Mouse (Mus musculus) ES-CJ7 (cell line): ENCODE measurements around the gene Slc10a7.
"Not testable (repeated sequence)": the region's sequence is repeated elsewhere in the genome, so short reads cannot be mapped to it uniquely, and the experiment has no call there.

ENCODE experiments used
- DNase-seq: peaks from one replicate; pipeline ENCODE4 v3.0.0; 2011; ENCODE audit warnings: low read depth, low spot score

The Slc10a7 gene

DNA sequence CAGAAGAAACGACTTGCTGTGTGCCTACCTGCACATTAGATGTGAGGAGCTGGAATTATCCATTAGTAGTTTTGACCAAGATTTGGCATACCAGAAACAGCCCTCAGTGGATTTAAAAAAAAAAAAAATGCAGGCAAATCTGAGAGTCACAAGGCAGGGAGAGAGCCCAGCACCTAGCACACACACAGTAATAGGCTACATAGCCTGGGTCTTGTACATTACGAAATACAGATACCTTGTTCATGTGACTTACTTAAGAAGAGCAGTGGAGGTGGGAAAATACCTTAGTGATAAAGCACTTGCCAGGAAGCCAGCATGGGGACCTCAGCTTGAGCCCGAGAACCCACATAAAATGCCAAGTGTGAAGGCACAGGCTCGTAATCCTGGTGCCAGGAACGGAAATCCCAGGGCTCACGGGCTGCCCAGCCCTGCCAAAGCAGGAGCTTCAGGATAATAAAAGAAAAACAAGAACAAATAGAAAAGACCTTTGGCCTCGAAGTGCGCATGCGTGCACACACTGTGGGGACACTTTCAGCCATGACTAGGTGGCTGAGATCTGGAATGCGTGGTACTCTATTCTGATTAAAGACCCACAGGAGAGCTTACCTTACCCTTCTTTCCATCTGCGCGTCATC is 155.3 kb downstream of the Slc10a7 start:
- no peak for DNase-seq

- DNase-seq, result no peak
Observed at GRCm38 (mm10) chr8:78667399-78667798, 158.3 kb downstream of the Slc10a7 start.

DNA sequence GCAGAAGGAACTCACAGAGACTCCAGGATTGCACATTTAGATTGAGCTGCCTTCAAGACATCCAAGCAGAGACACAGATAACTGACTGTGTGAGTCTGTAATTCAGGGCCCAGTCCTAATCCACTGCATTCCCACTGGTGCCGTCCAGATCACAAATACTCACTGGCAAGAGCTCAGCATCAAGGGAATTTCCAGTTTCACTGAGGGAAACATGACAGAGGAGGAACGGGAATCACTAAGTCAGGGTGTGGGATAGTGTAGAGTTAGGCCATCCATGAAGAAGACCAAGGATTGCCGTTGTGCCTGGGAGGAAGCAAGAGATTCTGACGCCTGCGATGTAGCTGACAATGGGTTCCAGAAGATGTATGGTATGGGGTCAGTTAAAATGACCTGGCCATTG is 159.1 kb downstream of the Slc10a7 start:
- DNase-seq, result no peak

DNA sequence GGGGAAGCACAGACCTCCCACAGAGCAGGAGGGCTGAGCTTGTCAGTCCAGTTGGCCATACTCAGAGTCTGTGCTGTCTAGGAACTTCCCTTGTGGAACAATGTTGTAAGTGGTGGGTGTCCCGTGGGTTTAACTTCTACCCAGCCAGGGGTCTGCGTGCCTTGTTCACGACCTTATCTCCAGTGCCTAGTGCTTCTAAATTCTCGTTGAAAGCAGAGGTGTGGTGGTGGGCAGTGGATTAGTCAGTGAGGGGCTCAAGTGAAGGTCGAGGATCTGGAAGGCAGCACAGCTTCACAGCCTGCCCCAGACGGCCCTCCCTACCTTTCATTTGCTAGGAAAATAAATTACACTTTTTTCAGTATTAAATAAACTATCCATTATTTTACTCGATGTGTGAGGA is 161.1 kb downstream of the Slc10a7 start:
- no peak for DNase-seq

- no peak for DNase-seq
Observed at GRCm38 (mm10) chr8:78678541-78679219, 169.5 kb downstream of the Slc10a7 start.

GRCm38 (mm10) chr8:78690795-78691194 is 181.6 kb downstream of the Slc10a7 start:
- DNase-seq, result no peak

DNA sequence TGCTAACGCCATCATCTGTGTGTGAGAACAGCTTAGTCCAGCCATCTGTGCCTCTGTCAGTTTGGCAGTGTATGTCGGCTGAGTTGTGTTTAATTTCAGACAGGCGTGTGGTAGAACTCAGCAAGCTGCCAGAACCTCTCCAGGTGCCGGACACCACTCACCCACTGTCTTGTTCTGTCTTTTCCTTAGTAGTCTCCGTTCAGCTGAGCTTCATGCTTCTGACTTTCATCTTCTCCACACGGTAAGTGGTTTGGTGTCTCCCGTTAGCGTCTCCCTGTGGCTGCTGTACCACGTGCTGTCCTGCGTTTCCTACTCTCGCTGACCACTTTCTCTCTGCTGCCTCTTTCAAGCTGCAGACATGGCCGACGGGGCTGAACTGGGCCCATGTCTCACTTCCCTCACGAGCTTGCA is 189.2 kb downstream of the Slc10a7 start:
- no peak for DNase-seq

- DNase-seq, result no peak
Observed at GRCm38 (mm10) chr8:78703068-78703820, 194.1 kb downstream of the Slc10a7 start.

DNA sequence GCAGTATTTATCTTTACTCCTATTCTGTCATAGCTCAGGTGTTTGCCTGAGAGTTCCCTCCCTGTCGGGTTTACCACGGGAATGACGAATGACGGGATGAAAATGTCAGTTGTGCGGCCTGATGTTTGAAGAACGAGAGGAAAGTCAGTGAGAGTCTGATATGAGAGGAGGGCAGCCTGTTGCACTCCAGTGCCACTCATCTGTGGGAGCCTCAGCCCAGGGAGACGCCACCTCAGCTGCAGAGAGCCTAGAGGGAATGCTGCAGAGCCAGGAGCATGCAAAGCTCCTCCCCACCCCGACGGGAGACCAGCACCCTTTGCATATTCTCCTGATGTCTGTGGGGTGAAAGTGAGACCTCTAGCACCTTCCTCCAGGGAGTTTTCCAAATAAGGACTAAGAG is 196.8 kb downstream of the Slc10a7 start:
- no peak for DNase-seq

DNA sequence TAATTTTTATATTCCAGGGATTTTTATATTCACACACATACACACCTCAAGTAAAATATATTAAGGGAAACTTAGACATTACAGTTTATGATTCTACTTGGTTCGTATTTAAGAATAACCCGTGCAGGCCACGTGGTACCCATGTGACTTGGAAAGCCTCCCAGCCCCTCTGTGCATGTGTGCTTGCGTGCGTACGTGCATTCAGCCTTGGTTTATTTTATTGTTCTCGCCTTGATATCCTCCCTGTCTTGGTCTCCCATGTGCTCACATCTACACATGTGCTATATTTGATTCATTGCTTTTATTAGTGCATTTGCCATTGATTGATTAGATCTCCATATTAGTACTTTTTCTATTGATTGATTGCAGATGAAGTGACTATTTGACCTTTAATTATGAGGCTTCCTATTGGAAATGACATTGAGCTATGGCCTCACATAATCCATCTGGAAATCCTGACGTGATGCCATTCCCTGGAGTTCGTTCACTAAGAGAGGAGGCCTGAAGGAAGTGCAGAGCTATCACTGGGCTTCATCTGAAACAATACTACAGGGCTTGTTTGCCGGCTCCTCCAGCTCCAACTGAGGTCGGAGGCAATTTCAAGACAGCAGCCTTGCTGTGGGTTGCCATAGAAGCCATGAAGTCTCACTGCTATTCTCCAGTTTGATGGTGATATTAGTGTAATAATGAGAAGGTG is 200.9 kb downstream of the Slc10a7 start:
- DNase-seq, result no peak

- DNase-seq, result no peak
Observed at GRCm38 (mm10) chr8:78710961-78711360, 201.8 kb downstream of the Slc10a7 start.

DNA sequence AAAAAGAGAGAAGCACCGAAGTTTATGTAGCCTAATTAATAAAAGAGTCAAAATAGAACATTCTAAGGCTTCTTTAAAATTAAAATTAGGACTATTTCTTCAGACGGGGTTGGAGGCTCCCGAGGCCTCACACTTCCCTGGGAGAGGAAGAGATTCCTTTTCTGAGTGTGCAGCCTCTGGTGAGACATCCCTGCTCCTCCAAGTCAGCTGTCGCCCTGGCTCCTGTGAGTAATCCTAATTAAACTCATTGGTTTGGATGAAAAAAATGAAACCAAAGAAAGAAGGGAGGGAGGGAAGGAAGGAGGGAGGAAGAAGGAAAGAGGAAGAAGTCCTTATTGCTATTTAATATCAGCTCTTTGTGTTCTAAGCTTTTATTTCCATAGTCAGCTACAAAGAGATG is 205.7 kb downstream of the Slc10a7 start:
- DNase-seq, result no peak

DNA sequence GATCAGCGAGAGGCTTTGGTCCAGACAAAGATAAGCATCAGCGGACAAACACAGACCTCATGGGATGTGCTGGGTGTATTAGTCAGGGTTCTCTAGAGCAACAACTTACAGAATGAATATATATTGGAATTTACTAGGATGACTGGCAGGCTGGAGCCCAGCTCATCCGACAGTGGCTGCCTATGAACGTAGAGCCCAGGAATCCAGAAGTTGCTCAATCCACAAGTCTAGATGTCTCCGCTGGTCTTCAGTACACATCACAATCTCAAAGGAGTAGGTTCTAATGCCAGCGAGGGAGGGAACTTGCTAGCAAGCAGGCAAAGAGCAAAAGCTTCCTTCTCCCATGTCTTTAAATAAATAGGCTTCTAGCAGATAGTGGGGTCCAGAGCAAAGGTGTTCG is 207.4 kb downstream of the Slc10a7 start:
- no peak for DNase-seq

DNA sequence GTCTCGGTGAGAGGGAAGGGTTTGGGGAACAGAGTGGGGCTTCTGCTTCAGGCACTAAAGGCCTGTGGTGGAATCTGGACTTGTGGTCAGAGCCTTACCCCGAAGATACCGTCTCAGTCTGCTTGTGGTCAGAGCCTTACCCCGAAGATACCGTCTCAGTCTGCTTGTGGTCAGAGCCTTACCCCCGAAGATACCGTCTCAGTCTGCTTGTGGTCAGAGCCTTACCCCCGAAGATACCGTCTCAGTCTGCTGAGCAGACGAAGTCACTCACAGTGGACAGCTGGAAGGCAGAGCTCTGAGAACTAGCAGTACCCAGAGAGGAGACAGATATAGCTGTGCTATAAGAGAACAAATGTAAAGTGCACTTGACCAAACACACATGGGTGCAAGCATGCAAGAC is 208.0 kb downstream of the Slc10a7 start:
- DNase-seq, result not testable (repeated sequence)

DNA sequence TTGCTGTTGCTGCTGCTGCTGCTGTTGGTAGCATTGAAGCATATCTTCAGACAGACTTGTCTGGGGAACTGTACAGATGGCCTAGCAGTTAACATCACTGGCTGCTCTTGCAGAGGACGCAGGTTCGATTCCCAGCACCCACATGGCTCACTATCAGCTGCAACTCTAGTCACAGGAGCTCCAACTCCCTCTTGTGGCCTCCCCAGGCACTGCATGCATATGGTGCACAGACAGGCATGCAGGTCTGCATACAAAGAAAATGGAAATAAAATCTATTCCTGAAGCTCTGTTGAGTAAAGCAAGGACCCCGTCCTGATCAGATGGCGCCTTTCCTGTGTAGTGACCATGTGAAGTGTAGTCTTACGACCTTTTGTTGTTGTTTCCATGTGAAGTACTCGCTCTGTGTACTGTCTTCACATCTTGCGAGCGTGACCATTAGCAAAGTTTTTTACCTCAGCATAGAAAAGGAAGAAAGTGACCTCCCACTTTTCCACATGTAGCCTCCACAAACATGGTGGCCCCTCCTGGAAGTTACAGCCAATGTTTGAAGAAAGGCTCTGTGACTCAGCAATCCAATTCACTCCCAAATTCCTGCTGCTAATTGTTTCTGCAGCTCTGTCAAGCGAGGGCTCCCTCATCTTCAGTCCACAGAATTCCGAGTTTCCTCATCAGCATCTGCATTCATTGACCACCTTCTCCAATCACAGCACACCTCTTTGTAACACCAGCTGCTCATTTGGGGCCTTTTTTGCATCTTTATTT is 210.3 kb downstream of the Slc10a7 start:
- peak; percentile 67 for DNase-seq

DNA sequence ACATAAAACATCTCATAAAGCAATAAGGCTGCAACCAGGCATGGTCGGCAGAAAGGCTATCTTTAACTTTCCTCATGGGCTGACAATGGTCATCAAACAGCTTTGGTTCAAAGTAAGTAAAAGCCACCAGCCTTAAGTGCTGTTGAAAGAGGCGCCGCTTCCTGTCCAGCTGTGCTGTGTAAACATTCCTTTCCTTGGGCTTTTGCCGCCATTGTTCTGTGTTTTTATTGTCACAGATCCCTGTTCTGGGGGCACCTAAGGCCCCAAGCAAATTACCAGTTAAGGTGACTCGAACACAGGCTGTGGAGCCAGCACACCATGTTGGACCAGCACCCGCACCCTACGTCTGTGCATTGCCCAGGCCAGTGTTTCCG is 210.9 kb downstream of the Slc10a7 start:
- DNase-seq, result no peak

GRCm38 (mm10) chr8:78721576-78721975 is 212.4 kb downstream of the Slc10a7 start:
- DNase-seq, result no peak

DNA sequence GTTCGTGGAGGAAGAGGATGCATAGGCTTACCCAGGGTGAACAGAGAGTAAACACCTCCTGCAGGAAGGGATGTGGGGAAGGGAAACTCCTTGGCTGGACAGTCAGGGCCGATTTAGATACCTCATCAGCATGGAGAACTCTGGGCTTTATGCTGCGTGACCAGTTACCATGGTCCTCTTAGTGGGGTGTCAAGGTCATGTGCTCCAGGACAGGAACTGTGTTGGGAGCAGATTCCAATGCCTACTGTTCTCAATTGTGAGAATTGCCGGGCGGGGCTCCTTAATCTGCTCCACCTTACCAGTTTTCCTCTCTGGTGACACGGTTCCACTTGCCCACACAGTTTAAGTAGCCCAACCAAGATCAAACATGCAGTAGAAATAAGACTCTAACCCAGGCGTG is 213.1 kb downstream of the Slc10a7 start:
- DNase-seq, result peak; percentile 53

- no peak for DNase-seq
Observed at GRCm38 (mm10) chr8:78724832-78725231, 215.7 kb downstream of the Slc10a7 start.

GRCm38 (mm10) chr8:78728240-78728639 is 219.1 kb downstream of the Slc10a7 start:
- DNase-seq, result no peak

GRCm38 (mm10) chr8:78732410-78732809 is 223.3 kb downstream of the Slc10a7 start:
- DNase-seq, result no peak
